Mouse (Mus musculus) kidney, adult 2 months (tissue): ENCODE results near the gene Trnp1. TPM values are rescaled to one million over a fixed set of nuclear protein-coding genes. Genes with fewer than 3 reads are reported as not detected.
A peak's percentile ranks its signal among the peaks of the same experiment; 100 is the strongest.
"Not testable (repeated sequence)": the region's sequence is repeated elsewhere in the genome, so short reads cannot be mapped to it uniquely, and the experiment has no call there.

Source experiments
- DNase-seq: peaks from one replicate; pipeline ENCODE4 v3.0.0; 2021
- H3K27ac ChIP-seq: fragments of 200-500 bp; 2 replicates; pipeline ENCODE4 v1.5.1; 2012; ENCODE audit warnings: low read depth, low read length, control low read depth, inconsistent platforms; ENCODE audit not compliant: insufficient read depth
- H3K27me3 ChIP-seq: fragments of 200-500 bp; replicated peaks from 2 replicates; pipeline ENCODE4 v1.6.1; 2012; ENCODE audit warnings: mild to moderate bottlenecking, moderate library complexity, low read length, inconsistent platforms; ENCODE audit not compliant: control insufficient read depth, insufficient read depth
- H3K36me3 ChIP-seq: fragments of 200-500 bp; 2 replicates; pipeline ENCODE4 v1.6.1; 2012; ENCODE audit warnings: mild to moderate bottlenecking, moderate library complexity, low read length, inconsistent platforms; ENCODE audit not compliant: control insufficient read depth, insufficient read depth
- H3K4me1 ChIP-seq: fragments of 200-500 bp; 2 replicates; pipeline ENCODE4 v1.6.1; 2011; ENCODE audit warnings: low read length; ENCODE audit not compliant: control insufficient read depth, insufficient read depth
- H3K4me3 ChIP-seq: fragments of 200-500 bp; 2 replicates; pipeline ENCODE4 v1.5.1; 2011; ENCODE audit warnings: mild to moderate bottlenecking, low read depth, low read length, control low read depth; ENCODE audit not compliant: insufficient read depth
- CTCF ChIP-seq: fragments of 200-500 bp; conservative IDR thresholded peaks from 2 replicates; pipeline ENCODE4 v1.5.1; 2011; ENCODE audit warnings: low read depth, mild to moderate bottlenecking, control low read depth, low read length, moderate library complexity, mixed read lengths; ENCODE audit not compliant: insufficient read depth, insufficient read length
- POLR2A ChIP-seq: fragments of 200-500 bp; IDR thresholded peaks from one replicate; pipeline ENCODE4 v1.6.1; 2011; ENCODE audit warnings: low read depth, low read length, control low read depth
- WGBS: fragments of 180-500 bp; shearing (Covaris S2); methylation state at CpG from one replicate; pipeline ENCODE4 v1.1.7; 2018; 5-methylcytosine and 5-hydroxymethylcytosine counted together
- polyA plus RNA-seq: library from polyadenylated mRNA; depleted of rRNA; stranded (reverse); fragments of >200 nt; gene quantifications from 2 replicates; pipeline ENCODE4 v1.2.3, GENCODE M21; 2012

Gene Trnp1
- polyA plus RNA-seq, 1 experiment = 0.97 TPM

- Histone ChIP-seq H3K4me3 (peak overlapping the region; percentile 73), H3K27me3 (no peaks in the 10 kb centered on the region), H3K4me1 (peaks cover 14% of the 10 kb centered on the region; the same call in 1 of the 2 replicates), H3K36me3 (no peaks in the 10 kb centered on the region), H3K27ac (peak overlapping the region; percentile 69)
- DNase-seq = no peak
- WGBS = 5% methylated on average over 25 of the region's 25 CpGs
- no peak for TF ChIP-seq CTCF
- no peak for TF ChIP-seq POLR2A
These were observed 21.0 kb upstream of the Trnp1 start for GRCm38 (mm10) chr4:133519369-133519665.

GRCm38 (mm10) chr4:133518601-133519368 lies 20.4 kb upstream of the Trnp1 start, which contains the start of gene Kdf1:
TSS of gene Kdf1 (plus strand) at chr4:133518963.
- 3% methylated on average over 69 of the region's 69 CpGs for WGBS
- no peaks in the 10 kb centered on the region for H3K27me3 ChIP-seq
- peaks cover 14% of the 10 kb centered on the region; the same call in 1 of the 2 replicates for H3K4me1 ChIP-seq
- peak within 1 kb of the TSS; percentile 73 for H3K4me3 ChIP-seq
- no peaks in the 10 kb centered on the region for H3K36me3 ChIP-seq
- peak within 1 kb of the TSS; percentile 69 for H3K27ac ChIP-seq
- no peak for TF ChIP-seq CTCF
- peak; percentile 51 for TF ChIP-seq POLR2A
- peak; percentile 87 for DNase-seq

GRCm38 (mm10) chr4:133512972-133513371 lies 14.6 kb upstream of the Trnp1 start:
- Histone ChIP-seq H3K4me3 (no peak overlapping the region), H3K36me3 (no peaks in the 10 kb centered on the region), H3K4me1 (peaks cover under 1% of the 10 kb centered on the region; the same call in 1 of the 2 replicates), H3K27ac (peak overlapping the region; percentile 66; the same call in 1 of the 2 replicates), H3K27me3 (no peaks in the 10 kb centered on the region)
- TF ChIP-seq POLR2A = no peak
- TF ChIP-seq CTCF = peak; percentile 98; the same call in 1 of the 2 replicates
- DNase-seq = peak; percentile 91
- 11% methylated on average over 8 of the region's 8 CpGs for WGBS

GRCm38 (mm10) chr4:133512511-133512910 lies 14.2 kb upstream of the Trnp1 start:
- H3K4me1 ChIP-seq, H3K4me3 ChIP-seq, H3K27me3 ChIP-seq, H3K36me3 ChIP-seq: not testable (repeated sequence)
- WGBS = 35% methylated on average over 5 of the region's 5 CpGs
- DNase-seq = peak; percentile 68
- H3K27ac ChIP-seq = peak overlapping the region; percentile 66; the same call in 1 of the 2 replicates

- H3K36me3 ChIP-seq = no peaks in the 10 kb centered on the region
- no peaks in the 10 kb centered on the region; the same call in 1 of the 2 replicates for H3K4me1 ChIP-seq
- TF ChIP-seq CTCF (no peak), POLR2A (no peak)
- WGBS = 89% methylated on average over 5 of the region's 5 CpGs
- no peak overlapping the region for H3K4me3 ChIP-seq
- no peaks in the 10 kb centered on the region for H3K27me3 ChIP-seq
- H3K27ac ChIP-seq = no peak overlapping the region
- DNase-seq = no peak
These were observed 12.7 kb upstream of the Trnp1 start for GRCm38 (mm10) chr4:133511050-133511449.

GRCm38 (mm10) chr4:133508990-133509389 lies 10.6 kb upstream of the Trnp1 start:
- no peak for DNase-seq
- TF ChIP-seq CTCF = no peak
- Histone ChIP-seq H3K36me3 (no peaks in the 10 kb centered on the region), H3K27me3 (no peaks in the 10 kb centered on the region), H3K4me1 (no peaks in the 10 kb centered on the region; the same call in 1 of the 2 replicates), H3K4me3 (no peak overlapping the region), H3K27ac (no peak overlapping the region)
- 81% methylated on average over 7 of the region's 7 CpGs for WGBS

GRCm38 (mm10) chr4:133506573-133506972 lies 8.2 kb upstream of the Trnp1 start:
- TF ChIP-seq POLR2A = no peak
- TF ChIP-seq CTCF = no peak
- H3K4me1 ChIP-seq = no peaks in the 10 kb centered on the region
- H3K27me3 ChIP-seq = no peaks in the 10 kb centered on the region
- 81% methylated on average over 5 of the region's 5 CpGs for WGBS
- no peak overlapping the region for H3K27ac ChIP-seq
- DNase-seq = no peak
- H3K36me3 ChIP-seq = no peaks in the 10 kb centered on the region
- H3K4me3 ChIP-seq = no peak overlapping the region
